Mouse (Mus musculus): Measurements from ENCODE around the gene Rrnad1.
"Not testable (repeated sequence)": the region's sequence is repeated elsewhere in the genome, so short reads cannot be mapped to it uniquely, and the experiment has no call there.

Rrnad1 gene

DNA sequence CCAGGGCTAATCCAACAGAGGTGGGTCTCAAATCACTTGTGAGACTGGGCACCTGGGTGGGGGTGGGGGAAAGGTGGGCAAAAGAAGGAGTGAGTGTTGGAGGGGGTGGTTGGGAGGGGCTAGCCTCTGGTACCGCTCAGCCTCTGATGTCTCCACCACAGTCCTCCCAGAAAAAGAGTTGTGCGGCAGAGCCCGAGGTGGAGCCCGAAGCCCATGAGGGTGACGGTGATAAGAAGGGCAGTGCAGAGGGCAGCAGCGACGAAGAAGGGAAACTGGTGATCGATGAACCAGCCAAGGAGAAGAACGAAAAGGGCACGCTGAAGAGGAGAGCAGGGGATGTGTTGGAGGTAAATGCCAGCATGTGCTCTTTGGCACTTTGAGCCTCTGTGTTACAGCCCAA lies 16.6 kb downstream of the Rrnad1 start:
- DNase-seq (ENCODE audit: low spot score), result no peak

DNA sequence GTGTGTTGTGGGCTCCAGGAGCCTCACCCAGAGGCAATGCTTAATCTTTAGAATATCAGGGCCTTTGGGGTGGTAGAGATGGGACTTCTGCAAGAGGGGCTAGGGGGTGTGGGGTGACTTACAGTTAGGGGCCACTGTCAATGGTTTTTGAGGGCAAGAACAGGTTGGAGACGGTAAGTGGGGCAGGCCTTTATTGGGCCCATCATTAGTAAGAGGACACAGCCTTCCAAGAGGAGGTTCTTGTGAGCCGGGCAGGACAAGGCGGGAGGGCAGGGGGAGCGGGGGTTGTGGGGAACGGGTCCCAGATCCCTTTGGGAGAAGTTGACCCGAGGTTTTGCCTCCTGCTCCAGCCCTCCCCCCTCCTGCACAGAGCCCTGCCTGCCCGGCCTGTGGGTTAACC lies 17.0 kb downstream of the Rrnad1 start:
- DNase-seq (ENCODE audit: low spot score), result no peak

DNA sequence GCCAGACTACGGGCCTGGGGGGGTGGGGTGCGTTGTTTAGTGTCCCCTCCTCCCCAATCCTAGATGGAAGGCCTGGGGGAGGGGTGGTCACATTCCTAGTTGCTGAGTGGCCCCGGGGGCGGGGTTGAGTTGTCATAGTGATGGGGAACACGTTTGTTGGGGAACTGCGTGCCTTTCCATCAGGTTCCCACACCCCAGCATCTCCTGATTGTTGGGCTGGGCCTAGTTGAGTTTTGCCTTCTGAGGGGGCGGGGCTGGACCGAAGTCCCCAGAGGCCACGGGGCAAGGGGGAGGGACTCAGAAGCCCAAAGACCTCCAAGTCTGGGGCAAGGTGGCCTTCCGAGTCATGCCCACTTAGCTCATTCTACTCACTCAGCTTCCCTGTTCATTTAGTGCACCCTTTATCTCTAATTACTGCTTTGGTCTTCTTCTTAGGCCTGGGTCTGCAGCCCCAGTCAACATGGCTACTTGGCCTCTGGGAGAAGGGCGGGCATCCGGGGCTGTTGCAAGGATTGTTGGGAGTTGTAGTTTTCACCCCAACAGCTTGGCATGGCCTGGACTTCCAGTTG lies 19.9 kb downstream of the Rrnad1 start:
- peak; percentile 95 for DNase-seq (ENCODE audit: low spot score)

DNA sequence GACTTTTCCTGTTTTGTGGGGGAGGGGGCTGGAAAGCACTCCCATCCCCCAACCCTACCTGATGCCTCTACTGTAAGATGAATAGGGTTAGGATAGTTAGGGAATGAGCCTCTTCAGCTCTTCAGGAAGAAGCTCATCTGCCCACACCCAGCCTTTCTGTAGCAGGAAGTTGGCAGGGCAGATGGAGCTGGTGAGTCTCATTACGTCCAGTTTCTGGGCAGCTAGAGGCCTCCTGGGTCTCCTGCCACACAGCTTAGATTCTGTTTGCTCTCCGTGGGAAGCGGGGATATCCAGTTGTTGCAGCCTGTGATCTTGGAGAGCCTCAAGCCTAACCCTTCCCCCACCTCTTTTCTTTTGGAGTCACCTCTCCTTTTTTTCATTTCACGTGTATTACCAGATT lies 20.6 kb downstream of the Rrnad1 start:
- DNase-seq (ENCODE audit: low spot score), result peak; percentile 27

DNA sequence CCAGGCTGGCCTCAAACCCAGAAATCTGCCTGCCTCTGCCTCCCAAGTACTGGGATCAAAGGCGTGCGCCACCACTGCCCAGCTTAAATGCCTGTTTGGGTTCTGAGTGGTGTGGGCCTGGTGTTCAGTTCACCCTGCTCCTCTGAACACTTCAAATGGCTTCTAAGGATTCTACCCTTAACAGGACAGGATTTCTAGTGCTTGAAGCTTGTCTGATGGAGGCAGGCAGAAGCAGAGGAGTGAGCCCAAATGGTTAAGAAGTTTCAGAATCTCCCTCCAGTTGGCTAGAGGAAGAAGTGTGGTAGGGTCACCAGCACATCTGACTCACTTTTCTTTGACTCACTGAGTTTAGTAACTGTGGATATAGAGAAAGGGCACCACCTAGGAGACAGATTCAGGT lies 21.1 kb downstream of the Rrnad1 start:
- no peak for DNase-seq (ENCODE audit: low spot score)

DNA sequence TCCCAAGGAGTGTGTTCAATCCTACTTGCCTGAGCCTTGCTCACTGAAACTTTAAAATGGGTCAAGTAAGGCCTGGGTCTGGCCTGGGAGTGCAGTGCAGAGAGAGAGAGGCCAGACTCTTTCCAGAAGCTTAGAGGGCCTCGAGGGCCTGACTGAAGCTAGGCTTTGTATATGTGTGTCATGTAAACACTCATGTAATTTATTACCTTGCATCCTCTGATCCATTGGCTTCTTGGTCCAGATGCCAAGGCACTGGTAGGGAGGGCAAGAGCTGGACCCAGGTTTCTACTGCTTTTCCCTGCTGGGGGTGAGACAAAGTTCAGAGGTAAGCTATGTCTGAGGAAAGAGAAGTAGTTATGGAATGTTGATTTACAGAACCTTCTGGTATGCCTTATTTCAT lies 22.6 kb downstream of the Rrnad1 start:
- no peak for DNase-seq (ENCODE audit: low spot score)

DNA sequence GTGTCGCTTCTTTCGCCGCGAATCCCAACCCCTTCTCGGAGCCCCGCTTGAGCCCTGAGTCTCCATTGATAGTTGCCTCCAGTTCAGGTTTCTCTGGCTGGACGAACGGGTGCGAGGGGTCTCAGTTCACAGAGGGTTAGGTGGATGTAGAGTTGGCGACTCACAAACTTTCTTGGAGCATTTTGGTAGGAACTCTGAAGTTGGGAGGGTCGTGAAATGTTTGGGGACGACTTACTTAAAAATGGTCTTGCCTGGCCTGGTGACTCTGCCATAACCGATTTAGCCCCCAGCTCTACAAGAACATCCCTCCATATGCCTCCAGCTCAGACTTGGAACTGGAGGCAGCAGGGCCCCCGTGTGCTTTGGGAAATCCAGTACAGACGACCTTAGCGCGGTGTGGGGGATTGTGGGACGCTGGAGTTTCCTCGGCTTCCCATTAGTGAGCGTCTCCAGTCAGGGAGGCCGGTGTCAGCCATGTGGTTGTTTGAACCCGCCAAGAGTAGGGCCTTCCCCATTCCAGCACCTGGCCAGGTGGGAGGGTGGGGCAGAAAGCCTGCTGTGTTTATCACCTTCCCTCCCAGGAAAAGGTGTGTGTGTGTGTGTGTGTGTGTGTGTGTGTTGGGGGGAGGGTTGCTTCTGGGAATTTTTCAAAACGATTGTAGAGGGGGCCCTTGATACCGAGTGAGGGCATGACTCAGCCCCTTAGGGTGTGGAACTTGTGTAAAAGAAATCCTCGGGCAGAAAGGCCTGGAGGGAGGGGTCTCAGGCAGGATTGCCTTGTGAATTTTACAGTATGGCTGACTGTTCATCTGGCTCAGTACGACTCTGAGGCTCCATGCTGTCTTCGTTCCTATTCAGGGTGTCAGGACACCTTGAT lies 23.3 kb downstream of the Rrnad1 start:
- DNase-seq (ENCODE audit: low spot score), result peak; percentile 74

DNA sequence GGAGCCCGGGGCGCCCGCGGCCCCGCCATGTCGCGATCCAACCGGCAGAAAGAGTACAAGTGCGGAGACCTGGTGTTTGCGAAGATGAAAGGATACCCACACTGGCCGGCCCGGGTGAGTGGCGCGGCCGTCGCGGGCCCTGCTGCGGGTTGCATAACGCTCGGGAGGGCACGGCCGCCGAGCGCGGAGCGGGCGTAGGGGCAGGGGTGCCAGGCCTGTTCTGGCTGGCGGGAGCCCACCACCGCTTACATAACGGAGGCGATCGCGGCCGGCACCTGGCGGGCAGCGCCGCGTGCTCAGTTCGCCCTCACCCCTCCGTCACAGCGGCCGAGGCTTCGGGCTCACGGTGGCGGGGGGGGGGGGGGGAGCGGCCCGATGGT lies 23.9 kb downstream of the Rrnad1 start:
- DNase-seq (ENCODE audit: low spot score), result peak; percentile 48

DNA sequence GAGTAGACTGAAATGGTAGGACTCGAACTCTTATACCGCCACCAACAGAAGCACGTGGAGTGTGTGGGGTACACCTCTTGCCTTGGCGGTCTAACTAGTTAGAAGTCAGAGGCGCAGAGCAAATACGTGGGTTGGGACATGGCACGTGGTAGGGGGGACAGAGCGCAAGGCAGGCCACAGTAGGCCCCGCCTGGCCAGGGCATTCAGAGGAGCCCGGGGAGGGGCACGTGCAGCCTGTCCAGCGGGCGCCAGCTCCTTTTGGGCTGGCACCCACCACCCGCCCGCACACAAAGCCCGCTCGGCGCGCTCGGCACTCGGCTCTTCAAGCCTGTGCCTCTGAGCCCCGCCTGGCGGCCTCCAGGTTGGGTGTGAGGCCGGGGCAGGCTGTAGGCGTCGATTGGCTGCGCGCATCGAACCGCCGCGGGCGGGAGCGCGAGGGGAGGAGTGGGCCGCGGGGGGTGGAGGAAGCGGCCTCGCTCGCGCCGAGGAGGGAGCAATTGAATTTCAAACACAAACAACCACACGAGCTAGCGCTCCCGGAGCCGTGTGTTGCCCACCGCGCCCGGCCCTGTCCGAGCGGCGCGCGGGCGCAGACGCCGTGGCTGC lies 24.5 kb downstream of the Rrnad1 start, which contains the start of gene Hdgf:
Gene Hdgf (plus strand): TSS at position 442 of the 606 bp plus-strand sequence.
- DNase-seq (ENCODE audit: low spot score), result peak; percentile 95

DNA sequence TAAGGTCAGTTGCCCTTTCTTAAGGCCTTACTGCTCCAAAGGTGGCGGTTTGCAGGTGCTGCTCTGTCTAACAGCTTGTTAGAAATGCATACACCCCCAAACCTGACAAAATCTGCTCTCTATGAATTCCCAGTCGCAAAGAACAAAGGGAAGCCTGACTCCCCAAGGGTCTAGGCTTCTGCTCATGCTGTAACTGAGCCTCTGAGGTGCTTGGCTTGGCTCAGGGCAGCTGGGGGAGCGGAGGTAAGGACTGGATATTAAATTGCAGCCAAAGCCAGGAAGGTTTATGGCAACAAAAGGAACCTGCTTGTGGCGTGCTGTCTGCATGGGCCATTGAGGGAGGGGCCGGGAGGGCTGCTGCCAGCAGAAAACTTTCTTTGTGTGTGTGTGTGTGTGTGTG lies 26.7 kb downstream of the Rrnad1 start:
- DNase-seq (ENCODE audit: low spot score), result no peak

DNA sequence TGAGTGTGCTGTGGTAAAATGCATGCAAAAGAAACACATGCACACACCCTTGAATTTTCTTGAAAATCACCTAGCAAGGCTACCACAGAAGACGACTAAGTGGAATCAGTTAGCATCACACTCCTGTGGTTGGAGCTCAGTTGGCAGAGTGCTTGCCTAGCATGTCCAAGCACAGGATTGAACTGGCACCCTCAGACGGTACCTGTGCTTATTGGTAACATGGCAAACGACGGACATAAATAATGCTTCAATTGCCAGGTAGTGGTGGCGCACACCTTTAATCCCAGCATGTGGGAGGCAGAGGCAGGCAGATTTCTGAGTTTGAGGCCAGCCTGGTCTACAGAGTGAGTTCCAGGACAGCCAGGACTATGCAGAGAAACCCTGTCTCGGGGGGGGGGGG lies 28.6 kb downstream of the Rrnad1 start:
- DNase-seq (ENCODE audit: low spot score), result not testable (repeated sequence)

DNA sequence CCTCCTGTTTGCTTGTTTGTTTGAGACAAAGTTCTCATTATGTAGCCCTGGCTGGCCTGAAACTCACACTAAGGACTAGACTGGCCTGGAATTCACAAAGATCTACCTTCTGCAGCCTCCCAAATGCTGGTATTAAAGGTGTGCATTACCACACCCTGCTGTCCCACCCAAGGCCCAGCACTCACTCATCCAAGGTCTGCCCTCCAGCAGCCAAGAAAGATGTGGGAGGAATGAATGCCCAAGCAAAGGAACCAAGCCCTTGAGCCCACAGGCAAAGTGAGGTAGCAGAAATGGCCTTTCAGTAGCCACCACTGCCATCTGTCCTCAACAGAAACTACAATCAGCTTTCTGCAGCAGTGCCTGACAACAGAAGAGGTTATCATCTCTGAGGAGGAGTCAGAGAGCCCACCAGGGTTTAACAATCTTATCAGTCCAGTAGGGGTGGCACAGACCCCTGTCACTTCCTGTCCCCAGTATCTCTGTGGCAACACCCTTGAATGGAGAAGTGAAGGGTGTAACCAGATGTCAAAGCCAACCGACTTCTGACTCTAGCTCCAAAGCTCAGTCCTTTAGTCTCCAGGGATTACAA lies 29.4 kb downstream of the Rrnad1 start:
- DNase-seq (ENCODE audit: low spot score), result peak; percentile 38

DNA sequence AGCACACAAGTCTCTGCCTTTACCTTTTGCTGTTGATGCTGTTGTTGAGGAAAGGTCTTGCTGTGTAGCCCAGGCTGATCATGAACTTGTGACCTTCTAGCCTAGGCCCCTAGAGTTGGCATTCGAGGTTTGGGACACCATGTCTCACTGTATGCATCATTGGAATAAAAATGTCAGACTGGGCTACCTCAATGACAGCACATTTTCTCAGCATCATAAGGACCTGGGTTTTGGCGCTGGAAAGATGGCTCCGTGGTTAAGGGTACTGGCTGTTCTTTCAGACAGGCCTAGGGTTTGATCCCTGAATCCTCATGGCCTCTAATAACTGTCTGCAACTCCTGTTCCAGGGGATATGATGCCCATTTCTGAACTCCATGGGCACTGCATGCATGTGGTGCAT lies 30.7 kb downstream of the Rrnad1 start:
- no peak for DNase-seq (ENCODE audit: low spot score)

DNA sequence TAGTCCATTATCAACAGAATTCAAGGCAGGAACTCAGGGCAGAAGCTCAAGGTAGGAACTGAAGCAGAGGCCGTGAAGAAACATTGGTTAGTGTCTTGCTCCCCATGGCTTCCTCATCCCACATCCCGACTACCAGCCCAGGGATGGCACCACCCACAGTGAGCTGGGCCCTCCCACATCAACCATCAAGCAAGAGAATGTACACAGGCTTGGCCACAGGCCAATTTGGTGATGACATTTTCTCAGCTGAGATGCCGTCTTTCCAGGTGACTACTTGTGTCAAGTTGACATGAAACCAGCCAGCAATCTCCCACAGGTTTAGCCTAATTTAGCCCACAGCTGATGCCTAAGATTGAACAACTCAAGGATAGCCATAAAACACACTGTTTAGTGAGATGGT lies 31.3 kb downstream of the Rrnad1 start:
- DNase-seq (ENCODE audit: low spot score), result no peak

DNA sequence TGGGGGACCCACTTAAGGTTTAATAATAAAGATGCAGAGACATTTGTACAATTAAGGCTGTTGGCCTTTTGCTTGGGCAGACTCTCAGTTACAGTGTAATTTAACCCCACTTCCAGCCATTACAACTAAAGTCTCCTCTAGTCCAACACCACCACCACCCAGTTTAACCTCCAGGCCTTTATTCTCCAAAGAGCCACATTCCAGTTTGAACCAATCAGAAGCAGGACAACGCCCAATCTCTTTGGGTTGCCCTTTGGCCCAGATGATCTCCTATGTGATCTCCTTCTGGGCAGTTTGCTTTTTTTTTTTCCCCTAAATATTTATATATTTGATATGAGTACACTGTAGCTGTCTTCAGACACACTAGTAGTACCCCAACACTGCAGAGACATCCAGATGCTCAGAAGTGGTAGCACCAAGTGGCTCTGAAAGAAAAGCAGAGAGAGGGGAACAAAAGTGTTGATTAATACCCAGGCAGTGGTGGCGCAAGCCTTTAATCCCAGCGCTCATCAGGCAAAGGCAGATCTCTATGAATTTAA lies 37.1 kb downstream of the Rrnad1 start:
- DNase-seq (ENCODE audit: low spot score), result no peak

DNA sequence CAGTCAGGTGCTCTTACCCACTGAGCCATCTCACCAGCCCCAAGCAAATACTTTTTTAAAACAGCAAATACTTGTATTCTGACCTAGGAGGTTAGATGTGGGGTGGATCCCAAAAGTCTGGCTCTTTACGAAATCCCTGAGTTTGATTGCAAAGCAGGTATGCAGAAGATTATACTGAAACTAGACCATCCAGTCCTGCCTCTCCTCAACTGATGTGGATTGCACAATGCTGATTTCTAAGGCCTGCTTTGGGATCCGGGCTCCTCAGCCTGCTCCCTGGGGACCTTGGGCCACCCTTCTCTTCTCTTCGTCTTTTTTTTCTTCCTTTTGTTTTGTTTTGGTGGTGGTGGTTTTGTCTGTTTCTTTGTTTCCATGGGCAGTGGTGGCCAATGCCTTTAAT lies 39.0 kb downstream of the Rrnad1 start:
- no peak for DNase-seq (ENCODE audit: low spot score)

DNA sequence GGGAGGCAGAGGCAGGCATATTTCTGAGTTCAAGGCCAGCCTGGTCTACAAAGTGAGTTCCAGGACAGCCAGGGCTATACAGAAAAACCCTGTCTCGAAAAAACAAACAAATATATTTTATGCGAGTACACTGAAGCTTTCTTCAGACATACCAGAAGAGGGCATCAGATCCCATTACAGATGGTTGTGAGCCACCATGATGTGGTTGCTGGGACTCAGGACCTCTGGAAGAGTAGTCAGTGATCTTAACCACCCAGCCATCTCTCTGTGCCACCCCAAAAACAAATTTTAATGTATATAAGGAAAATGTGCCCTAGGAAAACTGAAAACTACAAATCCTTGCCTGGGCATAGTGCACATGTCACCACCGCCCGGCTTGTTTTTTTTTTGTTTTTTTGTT lies 43.1 kb downstream of the Rrnad1 start:
- DNase-seq (ENCODE audit: low spot score), result not testable (repeated sequence)

DNA sequence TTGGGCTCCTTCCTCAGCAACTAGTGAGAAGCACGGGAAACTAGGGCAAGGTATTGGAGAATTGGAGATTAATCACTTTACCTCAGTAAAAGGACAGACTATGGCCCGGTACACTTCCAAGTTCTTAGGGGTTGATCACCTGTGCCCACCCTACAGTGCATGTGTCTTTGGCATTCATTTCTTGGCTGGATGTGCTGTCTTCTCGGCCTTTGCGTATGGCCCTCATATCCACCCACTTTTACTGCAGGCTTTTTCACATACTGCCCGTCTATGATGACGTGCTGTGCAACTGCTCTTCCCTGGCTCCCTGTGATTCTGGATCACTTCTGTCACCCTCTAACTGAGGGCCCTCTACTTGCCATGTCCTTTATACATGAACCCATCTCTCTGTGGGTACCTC lies 44.1 kb downstream of the Rrnad1 start:
- DNase-seq (ENCODE audit: low spot score), result no peak

DNA sequence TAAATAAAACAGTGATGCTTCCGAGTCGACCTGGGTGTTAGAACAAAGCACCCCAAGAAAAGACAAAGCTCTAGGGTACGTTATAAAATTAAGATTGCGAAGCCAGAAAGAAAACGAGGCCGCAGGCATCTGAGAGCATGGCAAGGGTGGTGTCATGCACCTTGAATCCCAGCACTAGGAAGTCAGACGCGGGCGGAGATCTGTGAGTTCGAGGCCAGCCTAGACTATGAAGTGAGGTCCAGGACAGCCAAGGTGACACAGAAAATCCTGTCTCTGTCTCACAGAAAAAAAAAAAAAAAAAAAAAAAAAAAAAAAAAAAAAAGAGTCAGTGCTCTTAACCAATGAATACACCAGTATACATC lies 44.5 kb downstream of the Rrnad1 start:
- no peak for DNase-seq (ENCODE audit: low spot score)

DNA sequence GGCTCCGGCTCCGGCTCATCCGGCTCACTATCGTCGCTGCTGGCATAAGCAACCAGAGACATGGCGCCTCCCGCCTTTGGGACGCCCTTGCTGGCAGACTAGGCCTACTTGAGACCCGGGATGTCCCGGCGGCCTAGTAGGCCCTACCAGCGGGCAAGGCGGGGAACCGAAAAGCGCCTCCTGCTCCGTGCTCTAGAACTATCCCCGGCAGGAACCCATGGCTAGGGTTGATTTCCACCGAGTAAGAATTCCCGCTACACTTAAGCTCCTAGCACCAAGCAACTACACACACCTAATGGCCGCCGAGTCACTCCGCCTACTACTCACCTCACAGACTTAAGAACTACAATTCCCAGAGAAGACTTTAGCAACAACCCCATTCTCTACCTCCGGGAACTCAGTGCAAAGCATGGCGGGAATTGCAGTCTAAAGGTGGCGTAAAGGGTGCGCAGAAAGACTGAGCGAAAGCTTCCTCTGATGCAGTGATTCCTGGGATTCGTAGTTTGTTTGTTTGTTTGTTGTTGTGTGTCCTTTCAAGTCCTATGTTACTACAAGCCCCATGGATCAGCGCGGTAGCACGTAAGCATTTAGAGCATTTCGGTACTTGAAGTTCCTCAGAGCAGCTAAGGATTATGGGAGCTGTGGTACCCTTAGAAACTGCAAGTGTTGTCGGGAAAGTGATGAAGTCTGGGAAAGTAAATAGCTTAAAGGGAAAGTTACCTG lies 45.1 kb downstream of the Rrnad1 start, which contains the start of gene Prcc:
Gene Prcc (minus strand): TSS at position 328 of the 723 bp plus-strand sequence.
- peak; percentile 97 for DNase-seq (ENCODE audit: low spot score)

DNA sequence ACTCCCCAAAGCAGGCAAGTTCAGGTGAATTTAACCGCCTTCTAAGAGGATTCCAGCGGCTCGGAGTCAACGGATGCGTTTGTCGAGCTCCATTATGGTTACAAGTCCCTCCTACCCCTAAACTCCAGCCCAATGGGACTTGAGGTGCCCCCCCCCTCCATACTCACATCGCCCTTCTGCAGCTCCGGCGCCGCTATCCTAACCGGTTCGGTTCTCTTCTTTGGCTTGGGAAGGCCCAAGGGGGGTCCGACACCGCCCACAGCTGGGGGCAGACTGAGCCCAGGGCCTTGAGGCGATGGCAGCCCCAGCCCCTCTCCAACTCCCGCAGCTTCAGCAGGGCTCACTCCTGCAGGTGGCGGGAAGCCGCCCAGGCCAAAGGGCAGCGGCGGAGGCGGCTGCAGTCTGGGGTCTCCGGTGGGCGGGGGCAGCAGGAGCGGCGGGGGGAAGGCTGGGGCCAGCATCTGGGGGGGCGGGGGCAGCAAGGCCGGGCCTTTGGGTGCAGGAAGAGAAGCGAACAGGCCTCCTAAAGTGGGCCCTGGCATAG lies 45.7 kb downstream of the Rrnad1 start:
- DNase-seq (ENCODE audit: low spot score), result peak; percentile 87

DNA sequence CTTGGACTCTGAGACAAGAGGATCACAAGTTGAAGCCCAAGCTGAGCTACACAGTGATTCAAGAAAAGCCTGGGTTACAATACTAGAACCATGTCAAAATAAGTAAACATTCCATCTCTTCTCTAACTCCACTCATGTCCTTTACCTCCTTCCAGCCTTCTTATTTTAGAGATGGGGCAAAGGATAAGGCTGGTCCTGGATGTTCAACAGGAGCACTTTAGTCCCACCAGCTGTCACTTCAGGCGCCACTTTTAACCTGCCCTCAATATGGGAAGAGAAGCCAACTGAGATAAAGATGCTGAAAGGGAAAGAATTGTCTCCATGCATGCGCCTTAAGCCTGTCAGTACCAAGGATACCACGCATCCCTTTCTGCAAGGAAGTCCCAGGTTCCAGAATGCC lies 46.2 kb downstream of the Rrnad1 start:
- DNase-seq (ENCODE audit: low spot score), result no peak

Data from yolk sac, embryonic 10.5 days (tissue).